Mouse (Mus musculus) sigmoid colon, adult 10 weeks (tissue): Measurements from ENCODE around the gene Irx6. TPM values are rescaled to one million over a fixed set of nuclear protein-coding genes. Genes with fewer than 3 reads are reported as not detected.

ENCODE experiments used
- polyA plus RNA-seq: library from polyadenylated mRNA; stranded (reverse); fragments of 350-450 nt; fragmentation: Illumina TruSeq; extraction: RNeasy Lipid Tissue Mini Kit (QIAGEN cat#74804); gene quantifications from one replicate; pipeline ENCODE4 v1.2.3, GENCODE M21; 2014; ENCODE audit warnings: low read depth, low replicate concordance

The Irx6 gene
- not detected for polyA plus RNA-seq

DNA sequence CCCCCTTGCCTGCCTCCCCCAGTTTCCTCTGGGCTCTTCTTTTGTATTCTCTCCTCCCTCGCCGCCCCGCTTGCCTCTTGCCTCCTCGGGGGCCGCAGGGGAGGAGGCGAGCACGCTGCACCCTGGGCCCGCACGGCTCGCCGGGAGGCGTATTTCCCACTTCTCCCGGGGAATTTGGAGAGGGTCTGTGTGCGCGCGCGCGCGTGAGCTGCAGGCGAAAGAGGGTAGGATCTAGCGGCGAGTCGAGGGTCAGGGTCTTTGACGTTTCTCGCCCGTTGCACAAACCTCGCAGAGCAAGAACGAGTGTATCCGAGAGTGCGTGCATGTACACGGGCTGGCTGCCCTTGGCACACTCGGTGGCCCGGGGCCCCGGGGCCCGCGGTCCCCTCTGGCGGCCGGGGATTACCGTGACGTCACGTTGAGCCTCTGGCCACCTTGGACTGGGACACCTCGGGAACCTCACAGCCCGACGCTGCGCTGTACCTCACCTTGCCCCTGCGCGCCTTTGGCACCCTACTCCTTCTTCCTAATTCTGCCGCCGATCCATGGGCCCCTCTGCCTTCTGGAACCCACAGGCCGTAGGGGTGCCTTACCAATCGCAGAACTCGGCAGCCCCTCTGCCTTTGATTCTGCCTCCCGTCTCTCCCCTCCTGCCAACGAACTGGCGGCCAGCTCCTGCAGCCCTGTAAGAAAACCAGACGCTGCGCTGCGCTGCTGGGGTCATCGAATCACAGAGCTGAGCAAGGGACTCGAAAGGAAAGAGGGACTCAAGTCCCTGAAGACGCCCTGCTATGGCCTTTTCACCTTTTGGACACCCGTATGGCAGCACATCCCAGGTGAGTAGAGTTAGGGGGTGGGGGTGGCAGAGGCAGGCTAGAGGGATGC is at the start of gene Irx6:
Gene Irx6, plus strand, starts transcription at position 45 of the 885 bp plus-strand sequence.

Other genes starting within 250 kb of the Irx6 start
- gene Mmp2, start 153.0 kb downstream of the Irx6 start, polyA plus RNA-seq: 17.7 TPM
- gene Lpcat2, start 181.1 kb downstream of the Irx6 start, polyA plus RNA-seq: 18.3 TPM
- 0.47 TPM for gene Capns2, start 227.1 kb downstream of the Irx6 start, polyA plus RNA-seq